Mouse (Mus musculus) kidney, adult 2 months (tissue): ENCODE measurements around the gene Tedc2.

ENCODE experiments used
- CTCF ChIP-seq: fragments of 200-500 bp; conservative IDR thresholded peaks from 2 replicates; pipeline ENCODE4 v1.5.1; 2011; ENCODE audit warnings: low read depth, mild to moderate bottlenecking, control low read depth, low read length, moderate library complexity, mixed read lengths; ENCODE audit not compliant: insufficient read depth, insufficient read length
- POLR2A ChIP-seq: fragments of 200-500 bp; IDR thresholded peaks from one replicate; pipeline ENCODE4 v1.6.1; 2011; ENCODE audit warnings: low read depth, low read length, control low read depth

GRCm38 (mm10) chr17:24264766-24265165 is 44.1 kb upstream of the Tedc2 start:
- TF ChIP-seq POLR2A (no peak), CTCF (no peak)
